In genomic region chr8:71951436-71952161, GRCm38 (mm10) we compare ENCODE assay signal across 8 mouse cellular contexts. TPM values are rescaled to one million over a fixed set of nuclear protein-coding genes. Genes with fewer than 3 reads are reported as not detected.
DNase-seq lines count a peak whose midpoint lies in the region; ATAC-seq lines count a peak whose summit lies in the region.

No protein-coding gene starts in this region.

- H3K9me3 ChIP-seq in hindbrain, embryonic 13.5 days: peaks cover 5% of the 10 kb centered on the region; the same call in 1 of the 2 replicates
- H3K9me3 ChIP-seq in liver, embryonic 15.5 days (replicated peaks): no peaks in the 10 kb centered on the region

- ATAC-seq in cerebellum, adult (ENCODE audit: insufficient number of reproducible peaks, low FRiP score, low TSS enrichment): no peak
- ATAC-seq in hindbrain, embryonic 13.5 days (ENCODE audit: low FRiP score): no peak
- ATAC-seq in liver, embryonic 15.5 days (ENCODE audit: insufficient read depth): no peak
- ATAC-seq in frontal cortex, adult (ENCODE audit: low TSS enrichment): no peak

- H3K27me3 ChIP-seq in hindbrain, embryonic 13.5 days: no peaks in the 10 kb centered on the region
- peaks cover 8% of the 10 kb centered on the region; the same call in 1 of the 2 replicates for H3K27me3 ChIP-seq in liver, embryonic 15.5 days

- H3K9ac ChIP-seq in hindbrain, embryonic 13.5 days: peak overlapping the region; percentile 83
- H3K9ac ChIP-seq in liver, embryonic 15.5 days: peak overlapping the region; percentile 80

- H3K36me3 ChIP-seq in hindbrain, embryonic 13.5 days: peaks cover 18% of the 10 kb centered on the region
- peaks cover 7% of the 10 kb centered on the region; the same call in 1 of the 2 replicates for H3K36me3 ChIP-seq in liver, embryonic 15.5 days (replicated peaks)

- WGBS in hindbrain, embryonic 13.5 days: 38% methylated on average over 14 of the region's 14 CpGs
- 18% methylated on average over 14 of the region's 14 CpGs for WGBS in liver, embryonic 15.5 days (ENCODE audit: insufficient replicate concordance)

- peak overlapping the region; percentile 63 for H3K27ac ChIP-seq in hindbrain, embryonic 13.5 days
- H3K27ac ChIP-seq in liver, embryonic 15.5 days (replicated peaks): no peak overlapping the region; the same call in 1 of the 2 replicates

- DNase-seq in cerebellum, adult 11 months: peak; percentile 9
- DNase-seq in B cell, adult 2 months: peak; percentile 20 to 33
- peak; percentile 23 for DNase-seq in embryo, embryonic 10 days (ENCODE audit: low spot score)
- DNase-seq in testis, postnatal 14 days (ENCODE audit: low spot score): peak; percentile 61

- peak overlapping the region; percentile 65 for H3K4me2 ChIP-seq in hindbrain, embryonic 13.5 days
- H3K4me2 ChIP-seq in liver, embryonic 15.5 days: peak overlapping the region; percentile 74

- H3K4me1 ChIP-seq in hindbrain, embryonic 13.5 days (replicated peaks): peaks cover 20% of the 10 kb centered on the region
- H3K4me1 ChIP-seq in liver, embryonic 15.5 days (replicated peaks): peaks cover 26% of the 10 kb centered on the region

- peak overlapping the region; percentile 77 for H3K4me3 ChIP-seq in hindbrain, embryonic 13.5 days
- H3K4me3 ChIP-seq in liver, embryonic 15.5 days (replicated peaks): peak overlapping the region; percentile 86

RNA-seq across cellular contexts. Expression of gene Zfp961, which starts 0.8 kb away (rescaled TPM):
- 15.1 and 16.9 TPM in 2 replicates for polyA plus RNA-seq in hindbrain, embryonic 13.5 days (2015; fragmentation: Nextera tagmentation; extraction: Ambion mirVana)
- polyA plus RNA-seq in liver, embryonic 15.5 days (2015; fragmentation: Nextera tagmentation; extraction: Ambion mirVana): 6.5 and 7.7 TPM in 2 replicates

RNA-seq across cellular contexts. Expression of gene Zfp617, which starts 43.2 kb away (rescaled TPM):
- polyA plus RNA-seq in hindbrain, embryonic 13.5 days (2015; fragmentation: Nextera tagmentation; extraction: Ambion mirVana): 34.9 and 38.9 TPM in 2 replicates
- polyA plus RNA-seq in liver, embryonic 15.5 days (2015; fragmentation: Nextera tagmentation; extraction: Ambion mirVana): 7.8 and 8.6 TPM in 2 replicates

RNA-seq across cellular contexts. Expression of gene Zfp882, which starts 43.2 kb away (rescaled TPM):
- polyA plus RNA-seq in hindbrain, embryonic 13.5 days (2015; fragmentation: Nextera tagmentation; extraction: Ambion mirVana): 16.5 and 17.8 TPM in 2 replicates
- polyA plus RNA-seq in liver, embryonic 15.5 days (2015; fragmentation: Nextera tagmentation; extraction: Ambion mirVana): 0.94 and 1.1 TPM in 2 replicates

RNA-seq across cellular contexts. Expression of gene Cyp4f18, which starts 57.8 kb away (rescaled TPM):
- polyA plus RNA-seq in hindbrain, embryonic 13.5 days (2015; fragmentation: Nextera tagmentation; extraction: Ambion mirVana): 0.73 and 0.76 TPM in 2 replicates
- 3.2 and 4.3 TPM in 2 replicates for polyA plus RNA-seq in liver, embryonic 15.5 days (2015; fragmentation: Nextera tagmentation; extraction: Ambion mirVana)

Comparison
In these comparisons a context has a peak if more than half of its experiments do, and no peak if none do; other contexts are left out.
1. DNase-seq: peak in every context shown above with its lines; median percentile 61 in testis, postnatal 14 days; 26 in B cell, adult 2 months; 23 in embryo, embryonic 10 days; 9 in cerebellum, adult 11 months.